Mouse (Mus musculus): ENCODE data around the gene Taok1.

GRCm38 (mm10) chr11:77502481-77502880, 105.1 kb downstream of the Taok1 start:
- TF ChIP-seq CTCF (IDR thresholded peaks at IDR 0.05; ENCODE audit: low read depth) (no peak), EP300 (optimal IDR thresholded peaks at IDR 0.05) (no peak)

Measured in stomach, postnatal 0 days (tissue).